Mouse (Mus musculus) ES-E14 (cell line): ENCODE measurements at regions not wholly inside any gene's neighbourhood (a gene's known extent, or its start where the extent isn't known, plus 50 kb on each side); places are given as distances from the start of the nearest gene placed in this dataset.

Source experiments
- DNase-seq: peaks from one replicate; pipeline ENCODE4 v3.0.0-alpha.2; 2013; ENCODE audit warnings: low read depth, low spot score
- H3K27ac ChIP-seq: 2 replicates; pipeline ENCODE4 v1.5.1; 2012; ENCODE audit warnings: low read depth, mild to moderate bottlenecking, low read length, moderate library complexity, mixed read lengths; ENCODE audit not compliant: poor library complexity, insufficient read depth, severe bottlenecking
- H3K36me3 ChIP-seq: 2 replicates; pipeline ENCODE4 v1.6.1; 2012; ENCODE audit warnings: mild to moderate bottlenecking, low read length, moderate library complexity, mixed read lengths; ENCODE audit not compliant: control insufficient read depth, poor library complexity, insufficient read depth, severe bottlenecking
- H3K4me1 ChIP-seq, 2 experiments: fragments of 150-350 bp in 1 of 2; sonication (generic) in 1 of 2; 2 replicates each; pipeline ENCODE4 v1.6.1; 2012; ENCODE audit warnings: low read length in 2 of 2, mild to moderate bottlenecking in 1 of 2, mixed read lengths in 1 of 2; ENCODE audit not compliant: control insufficient read depth in 2 of 2, insufficient read depth in 2 of 2, poor library complexity in 1 of 2
- H3K4me3 ChIP-seq, 2 experiments: fragments of 150-350 bp in 1 of 2; sonication (generic) in 1 of 2; 2 replicates each; pipeline ENCODE4 v1.5.1; 2012; ENCODE audit warnings: low read length in 2 of 2, low read depth in 1 of 2, mild to moderate bottlenecking in 1 of 2, mixed read lengths in 1 of 2; ENCODE audit not compliant: insufficient read depth in 1 of 2, poor library complexity in 1 of 2, severe bottlenecking in 1 of 2
- H3K9ac ChIP-seq: 2 replicates; pipeline ENCODE4 v1.6.1; 2012; ENCODE audit warnings: low read depth, mild to moderate bottlenecking, low read length, mixed read lengths; ENCODE audit not compliant: poor library complexity, insufficient read depth, severe bottlenecking
- H3K9me3 ChIP-seq: fragments of 150-350 bp; sonication (generic); 2 replicates; pipeline ENCODE4 v1.6.1; 2012; ENCODE audit warnings: low read depth, mild to moderate bottlenecking, low read length; ENCODE audit not compliant: control insufficient read depth, insufficient read depth
- CHD2 ChIP-seq: IDR thresholded peaks from 2 replicates; pipeline ENCODE4 v1.6.1; 2014; ENCODE audit warnings: mild to moderate bottlenecking, low read depth, low read length, inconsistent platforms
- HCFC1 ChIP-seq: IDR thresholded peaks from 2 replicates; pipeline ENCODE4 v1.6.1; 2012; ENCODE audit warnings: low read length, inconsistent platforms, borderline replicate concordance; ENCODE audit not compliant: insufficient read depth
- MAFK ChIP-seq: IDR thresholded peaks from 2 replicates; pipeline ENCODE4 v1.6.1; 2014; ENCODE audit warnings: mild to moderate bottlenecking, low read depth, low read length, inconsistent platforms; ENCODE audit not compliant: insufficient read depth
- ZC3H11A ChIP-seq: IDR thresholded peaks from 2 replicates; pipeline ENCODE4 v1.6.1; 2012; ENCODE audit warnings: low read depth, mild to moderate bottlenecking, inconsistent platforms, low read length, borderline replicate concordance
- ZNF384 ChIP-seq: IDR thresholded peaks from 2 replicates; pipeline ENCODE4 v1.6.1; 2012; ENCODE audit warnings: low read depth, low read length, inconsistent platforms
- in situ Hi-C, 2 experiments: fragments of 600-800 bp; cut with MboI; formaldehyde crosslinking; loops; one replicate each; pipeline ENCODE4 v1.15.1; 2025; ENCODE audit warnings: low sequenced_read_pairs in 2 of 2, inconsistent platforms in 1 of 2; ENCODE audit not compliant: unreplicated experiment in 2 of 2

- TF ChIP-seq CHD2 (no peak), HCFC1 (no peak), MAFK (no peak), ZNF384 (no peak), ZC3H11A (no peak)
- no peaks in the 10 kb centered on the region for H3K9me3 ChIP-seq
- peaks cover 3 to 7% of the 10 kb centered on the region in 2 experiments; a peak in 3 of 4 replicates for H3K4me1 ChIP-seq
- H3K27ac ChIP-seq: no peak overlapping the region
- H3K4me3 ChIP-seq: no peak overlapping the region
- DNase-seq: no peak
- no peaks in the 10 kb centered on the region for H3K36me3 ChIP-seq
- H3K9ac ChIP-seq: no peak overlapping the region
- in situ Hi-C loops: no loop called here
Observed at GRCm38 (mm10) chr17:84875031-84875430, 81.5 kb upstream of the Ppm1b start.

GRCm38 (mm10) chr17:84876037-84876436 lies 80.5 kb upstream of the Ppm1b start:
- no peaks in the 10 kb centered on the region for H3K9me3 ChIP-seq
- in situ Hi-C loops: no loop called here
- peaks cover 3 to 7% of the 10 kb centered on the region in 2 experiments; a peak in 3 of 4 replicates for H3K4me1 ChIP-seq
- DNase-seq: no peak
- H3K27ac ChIP-seq: no peak overlapping the region
- H3K9ac ChIP-seq: no peak overlapping the region
- H3K36me3 ChIP-seq: no peaks in the 10 kb centered on the region
- no peak for TF ChIP-seq HCFC1
- TF ChIP-seq MAFK: no peak
- TF ChIP-seq CHD2: no peak
- TF ChIP-seq ZC3H11A: no peak
- TF ChIP-seq ZNF384: no peak
- no peak overlapping the region for H3K4me3 ChIP-seq

- in situ Hi-C loops: no loop called here
- TF ChIP-seq HCFC1 (no peak), ZNF384 (no peak), MAFK (no peak), ZC3H11A (no peak), CHD2 (no peak)
- Histone ChIP-seq H3K4me3 (no peak overlapping the region), H3K9me3 (no peaks in the 10 kb centered on the region), H3K36me3 (no peaks in the 10 kb centered on the region), H3K27ac (no peak overlapping the region), H3K4me1 (peaks cover 3 to 5% of the 10 kb centered on the region in 2 experiments; a peak in 3 of 4 replicates), H3K9ac (no peak overlapping the region)
- no peak for DNase-seq
Observed at GRCm38 (mm10) chr17:84877176-84877863, 79.2 kb upstream of the Ppm1b start.

- no peak overlapping the region for H3K27ac ChIP-seq
- in situ Hi-C loops: no loop called here
- H3K36me3 ChIP-seq: no peaks in the 10 kb centered on the region
- H3K9ac ChIP-seq: no peak overlapping the region
- H3K4me3 ChIP-seq: no peak overlapping the region; a peak in 1 of 4 replicates
- peaks cover 3 to 5% of the 10 kb centered on the region in 2 experiments; a peak in 3 of 4 replicates for H3K4me1 ChIP-seq
- peak; percentile 41 for DNase-seq
- TF ChIP-seq MAFK (no peak), ZC3H11A (peak; percentile 72), CHD2 (no peak), ZNF384 (no peak), HCFC1 (no peak)
- H3K9me3 ChIP-seq: no peaks in the 10 kb centered on the region
Observed at GRCm38 (mm10) chr17:84877864-84878224, 78.7 kb upstream of the Ppm1b start.

- Histone ChIP-seq H3K9me3 (no peaks in the 10 kb centered on the region), H3K4me3 (no peak overlapping the region), H3K4me1 (peaks cover 3 to 5% of the 10 kb centered on the region in 2 experiments; a peak in 3 of 4 replicates), H3K27ac (no peak overlapping the region), H3K9ac (no peak overlapping the region), H3K36me3 (no peaks in the 10 kb centered on the region)
- DNase-seq: no peak
- TF ChIP-seq ZNF384 (no peak), CHD2 (no peak), HCFC1 (no peak), MAFK (no peak), ZC3H11A (no peak)
- in situ Hi-C loops: no loop called here
Observed at GRCm38 (mm10) chr17:84878316-84878715, 78.2 kb upstream of the Ppm1b start.
